Mouse (Mus musculus): ENCODE results near the gene BC051665.
A peak's percentile ranks its signal among the peaks of the same experiment; 100 is the strongest.

Gene BC051665

GRCm38 (mm10) chr13:60743381-60744077 lies 42.6 kb downstream of the BC051665 start:
- DNase-seq (ENCODE audit: low read depth, low spot score), result no peak

- DNase-seq (ENCODE audit: low read depth, low spot score), result no peak
These were observed 43.6 kb downstream of the BC051665 start for GRCm38 (mm10) chr13:60742611-60743010.

GRCm38 (mm10) chr13:60740248-60740647 lies 45.9 kb downstream of the BC051665 start:
- no peak for DNase-seq (ENCODE audit: low read depth, low spot score)

- peak; percentile 87 for DNase-seq (ENCODE audit: low read depth, low spot score)
These were observed 47.7 kb downstream of the BC051665 start for GRCm38 (mm10) chr13:60738429-60738828.

- DNase-seq (ENCODE audit: low read depth, low spot score), result peak; percentile 88
These were observed 48.4 kb downstream of the BC051665 start for GRCm38 (mm10) chr13:60737632-60738324.

- no peak for DNase-seq (ENCODE audit: low read depth, low spot score)
These were observed 49.6 kb downstream of the BC051665 start for GRCm38 (mm10) chr13:60736421-60737105.

GRCm38 (mm10) chr13:60735306-60735705 lies 50.9 kb downstream of the BC051665 start:
- DNase-seq (ENCODE audit: low read depth, low spot score), result no peak
